Mouse (Mus musculus) embryonic facial prominence, embryonic 10.5 days (tissue): Measurements from ENCODE around the gene Tmem91. TPM values are rescaled to one million over a fixed set of nuclear protein-coding genes. Genes with fewer than 3 reads are reported as not detected.

Experiments
- DNase-seq: peaks from one replicate; pipeline ENCODE4 v3.0.0-alpha.2; 2017; ENCODE audit warnings: low spot score
- H3K27ac ChIP-seq: fragments of 300-500 bp; sonication (generic); replicated peaks from 2 replicates; pipeline ENCODE4 v1.5.1; 2016; ENCODE audit warnings: mild to moderate bottlenecking
- H3K27me3 ChIP-seq: fragments of 300-500 bp; sonication (generic); replicated peaks from 2 replicates; pipeline ENCODE4 v1.6.1; 2016; ENCODE audit warnings: low read depth, mild to moderate bottlenecking; ENCODE audit not compliant: poor library complexity, severe bottlenecking
- H3K36me3 ChIP-seq: fragments of 300-500 bp; sonication (generic); replicated peaks from 2 replicates; pipeline ENCODE4 v1.6.1; 2016; ENCODE audit warnings: mild to moderate bottlenecking, moderate library complexity
- H3K4me1 ChIP-seq: fragments of 300-500 bp; sonication (generic); 2 replicates; pipeline ENCODE4 v1.6.1; 2016
- H3K4me3 ChIP-seq: fragments of 300-500 bp; sonication (generic); 2 replicates; pipeline ENCODE4 v1.5.1; 2016; ENCODE audit warnings: mild to moderate bottlenecking, moderate library complexity
- H3K9me3 ChIP-seq: fragments of 300-500 bp; sonication (generic); 2 replicates; pipeline ENCODE4 v1.6.1; 2016; ENCODE audit warnings: mild to moderate bottlenecking
- WGBS: fragments of 180-500 bp; shearing (Covaris S2); methylation state at CpG from one replicate; pipeline ENCODE4 v1.1.7; 2016; 5-methylcytosine and 5-hydroxymethylcytosine counted together
- polyA plus RNA-seq: library from polyadenylated mRNA; unstranded; fragments of >200 nt; fragmentation: Nextera tagmentation; extraction: Ambion mirVana; gene quantifications from 2 replicates; pipeline ENCODE4 v1.2.1, GENCODE M21; 2016

Tmem91 gene
- polyA plus RNA-seq, 1 experiment from 2014 or later, result 3.6 TPM

DNA sequence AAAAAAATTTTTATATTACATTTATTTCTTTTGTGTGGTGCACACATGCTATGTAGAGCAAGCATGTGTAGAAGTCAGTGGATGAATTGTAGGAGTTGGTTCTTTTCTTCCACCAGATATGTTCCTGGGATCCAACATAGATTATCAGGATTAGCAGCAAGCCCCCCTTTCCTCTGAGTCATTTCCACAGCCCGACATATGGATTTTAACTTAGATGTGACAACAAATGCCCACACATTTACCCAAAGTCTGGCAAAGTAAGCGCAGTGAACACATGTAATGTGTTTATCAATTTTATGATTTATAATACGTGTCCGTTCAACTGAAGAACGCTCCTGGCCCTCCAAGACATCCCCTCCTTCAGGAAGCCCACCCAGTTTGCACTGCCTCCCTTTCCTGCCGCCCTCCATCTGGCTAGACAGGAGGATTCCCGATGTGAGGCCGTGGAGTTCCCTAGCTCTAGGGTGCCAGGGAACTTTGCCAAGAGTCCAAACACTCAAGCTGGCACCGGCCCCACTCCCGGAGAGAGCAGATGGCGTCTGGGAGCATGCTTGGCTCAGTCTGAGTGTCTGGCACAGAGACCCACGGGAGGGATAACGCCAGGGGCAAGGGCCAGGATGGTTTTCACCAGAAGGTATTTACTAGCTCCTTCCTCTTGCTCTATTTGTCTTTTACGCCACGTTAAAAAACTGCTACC, 1.3 kb upstream of the Tmem91 start:
- 82% methylated on average over 15 of the region's 15 CpGs for WGBS
- H3K4me1 ChIP-seq, result peaks cover 18% of the 10 kb centered on the region
- H3K36me3 ChIP-seq, result no peaks in the 10 kb centered on the region
- DNase-seq, result no peak
- no peak overlapping the region for H3K27ac ChIP-seq
- no peak overlapping the region for H3K4me3 ChIP-seq
- H3K9me3 ChIP-seq, result peaks cover 2% of the 10 kb centered on the region; the same call in 1 of the 2 replicates
- peaks cover 61% of the 10 kb centered on the region for H3K27me3 ChIP-seq

DNA sequence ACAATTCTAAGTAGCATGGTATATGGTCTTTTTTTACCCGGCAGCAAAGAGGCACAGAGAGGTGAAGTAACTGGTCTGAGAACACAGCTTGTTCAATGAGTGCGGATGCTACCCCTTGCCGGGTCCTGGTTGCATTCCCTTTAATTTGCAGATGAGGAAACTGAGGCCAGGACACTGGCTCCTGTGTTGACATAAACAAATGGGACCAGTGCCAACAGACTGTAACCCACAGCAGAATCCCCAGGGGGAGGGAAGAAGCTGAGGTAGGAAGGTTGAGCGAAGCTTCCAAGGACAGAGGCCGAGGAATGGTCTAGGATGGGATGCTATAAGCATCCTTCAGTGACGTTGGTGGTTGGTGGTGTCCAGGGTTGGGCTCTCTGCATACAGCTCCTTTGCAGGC, 439 bp upstream of the Tmem91 start:
- peaks cover 2% of the 10 kb centered on the region; the same call in 1 of the 2 replicates for H3K9me3 ChIP-seq
- 43% methylated on average over 6 of the region's 6 CpGs for WGBS
- H3K36me3 ChIP-seq, result no peaks in the 10 kb centered on the region
- no peak overlapping the region for H3K27ac ChIP-seq
- DNase-seq, result no peak
- H3K4me3 ChIP-seq, result peak overlapping the region; percentile 52
- H3K27me3 ChIP-seq, result peaks cover 61% of the 10 kb centered on the region
- peaks cover 14% of the 10 kb centered on the region for H3K4me1 ChIP-seq

DNA sequence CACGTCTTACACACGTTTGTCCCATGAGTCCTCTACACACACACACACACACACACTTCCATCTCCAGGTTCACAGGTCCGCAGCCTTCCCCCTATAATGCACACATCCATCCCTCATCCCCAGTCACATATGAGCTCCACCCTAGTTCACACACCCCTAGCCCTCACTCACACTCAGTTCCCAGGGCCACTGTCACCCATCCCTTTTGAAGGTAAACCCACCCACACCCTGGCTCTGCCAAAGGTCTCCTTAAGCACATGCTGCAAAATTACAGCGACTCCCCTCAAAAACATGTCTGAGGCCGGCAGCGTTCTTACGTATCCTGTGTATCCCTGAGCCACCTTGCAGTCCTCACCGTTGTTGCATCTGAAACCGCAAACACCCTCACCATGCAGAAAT, 669 bp downstream of the Tmem91 start:
- peaks cover 4% of the 10 kb centered on the region for H3K36me3 ChIP-seq
- H3K27me3 ChIP-seq, result peaks cover 56% of the 10 kb centered on the region
- DNase-seq, result no peak
- H3K27ac ChIP-seq, result no peak overlapping the region
- WGBS, result 31% methylated on average over 9 of the region's 9 CpGs
- peaks cover 8% of the 10 kb centered on the region for H3K4me1 ChIP-seq
- H3K4me3 ChIP-seq, result peak overlapping the region; percentile 52; the same call in 1 of the 2 replicates
- H3K9me3 ChIP-seq, result peaks cover 2% of the 10 kb centered on the region; the same call in 1 of the 2 replicates

DNA sequence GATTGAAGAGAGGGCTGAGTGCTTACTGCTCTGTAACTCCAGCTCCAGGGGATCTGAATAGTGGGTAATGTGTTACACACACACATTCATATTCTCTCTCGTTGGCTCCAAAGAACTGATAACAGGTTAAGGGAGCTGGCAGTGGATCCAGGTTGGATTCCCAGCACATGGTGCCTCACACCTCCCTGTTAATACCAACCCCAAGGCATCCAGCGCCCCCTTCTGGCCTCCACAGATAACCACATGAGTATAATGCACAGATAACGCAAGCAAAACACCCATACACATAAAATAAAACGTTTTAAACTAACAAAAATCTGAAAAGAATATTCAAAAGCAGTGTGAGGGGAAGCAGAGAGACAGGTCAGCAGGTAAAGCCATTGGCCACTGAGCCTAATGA, 2.5 kb downstream of the Tmem91 start:
- Histone ChIP-seq H3K9me3 (peaks cover 2% of the 10 kb centered on the region; the same call in 1 of the 2 replicates), H3K4me1 (peaks cover 8% of the 10 kb centered on the region), H3K27ac (no peak overlapping the region), H3K4me3 (no peak overlapping the region), H3K36me3 (peaks cover 23% of the 10 kb centered on the region), H3K27me3 (peaks cover 42% of the 10 kb centered on the region)
- WGBS, result 54% methylated on average over 4 of the region's 4 CpGs
- DNase-seq, result no peak

DNA sequence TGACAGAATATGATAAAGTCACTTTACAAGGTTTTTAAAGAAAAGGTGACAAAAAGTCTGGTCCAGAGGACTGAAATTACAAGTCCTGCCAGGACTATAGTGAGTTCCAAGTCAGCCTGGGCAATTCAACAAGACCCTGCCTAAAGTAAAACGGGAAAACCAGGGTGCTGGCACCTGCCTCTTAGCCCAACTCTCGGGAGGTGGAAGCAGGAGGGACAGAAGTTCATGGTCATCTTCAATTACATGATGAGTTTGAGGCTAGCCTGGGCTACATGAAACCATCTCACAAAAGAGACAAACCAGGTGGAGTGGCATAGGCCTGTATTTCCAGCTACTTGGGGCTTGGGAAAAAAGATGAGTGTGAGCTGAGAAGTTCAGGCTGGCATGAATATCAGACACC, 3.3 kb downstream of the Tmem91 start:
- Histone ChIP-seq H3K4me3 (no peak overlapping the region), H3K9me3 (peaks cover 2% of the 10 kb centered on the region; the same call in 1 of the 2 replicates), H3K27me3 (peaks cover 38% of the 10 kb centered on the region), H3K36me3 (peaks cover 31% of the 10 kb centered on the region), H3K4me1 (peaks cover 8% of the 10 kb centered on the region), H3K27ac (no peak overlapping the region)
- no peak for DNase-seq
- 82% methylated on average over 2 of the region's 2 CpGs for WGBS

DNA sequence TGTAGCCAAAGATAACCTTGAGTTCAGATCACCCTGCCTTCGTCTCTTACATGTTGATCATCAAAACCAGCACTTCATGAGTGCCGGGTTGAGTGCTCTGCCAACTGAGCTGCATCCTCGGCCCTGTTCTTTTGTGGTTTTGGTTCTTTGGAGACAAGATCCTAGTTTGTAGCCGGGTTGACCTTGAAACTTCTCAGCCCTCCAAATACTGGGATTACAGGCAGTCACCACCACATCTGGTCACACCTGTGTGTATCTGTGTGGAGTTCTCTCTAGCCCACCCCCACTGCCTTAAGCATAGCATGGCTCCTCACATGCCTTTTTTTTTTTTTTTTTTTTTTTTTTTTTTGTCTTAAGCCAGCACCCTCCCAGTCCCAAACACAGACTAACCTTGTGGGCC, 4.9 kb downstream of the Tmem91 start:
- Histone ChIP-seq H3K36me3 (peaks cover 46% of the 10 kb centered on the region), H3K27ac (no peak overlapping the region), H3K9me3 (peaks cover 2% of the 10 kb centered on the region; the same call in 1 of the 2 replicates), H3K4me3 (no peak overlapping the region), H3K4me1 (peaks cover 8% of the 10 kb centered on the region), H3K27me3 (peaks cover 23% of the 10 kb centered on the region)
- WGBS, result 93% methylated on average over 4 of the region's 4 CpGs
- DNase-seq, result no peak

DNA sequence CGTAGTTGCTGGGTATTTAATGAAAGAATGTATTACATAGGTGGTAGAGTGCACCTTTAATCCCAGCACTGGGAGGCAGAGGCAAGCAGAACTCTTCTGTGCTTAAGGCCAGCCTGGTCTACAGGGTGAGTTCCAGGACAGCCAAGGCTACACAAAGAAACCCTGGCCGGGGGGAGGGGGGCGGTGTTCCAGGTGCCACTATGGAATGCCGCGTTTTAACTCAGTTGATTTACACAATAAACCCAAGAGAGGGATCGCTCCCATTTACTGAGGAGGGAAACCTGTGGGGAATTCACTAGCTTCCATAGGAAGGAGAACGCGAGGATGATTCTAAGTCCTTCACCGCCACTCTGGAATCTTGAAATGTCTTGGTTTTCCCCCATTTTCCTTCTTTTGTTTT, 5.3 kb downstream of the Tmem91 start:
- peaks cover 3% of the 10 kb centered on the region for H3K4me1 ChIP-seq
- no peak overlapping the region for H3K27ac ChIP-seq
- no peak overlapping the region for H3K4me3 ChIP-seq
- peaks cover 51% of the 10 kb centered on the region for H3K36me3 ChIP-seq
- H3K9me3 ChIP-seq, result peaks cover 2% of the 10 kb centered on the region; the same call in 1 of the 2 replicates
- 80% methylated on average over 9 of the region's 9 CpGs for WGBS
- peaks cover 18% of the 10 kb centered on the region for H3K27me3 ChIP-seq
- DNase-seq, result no peak

DNA sequence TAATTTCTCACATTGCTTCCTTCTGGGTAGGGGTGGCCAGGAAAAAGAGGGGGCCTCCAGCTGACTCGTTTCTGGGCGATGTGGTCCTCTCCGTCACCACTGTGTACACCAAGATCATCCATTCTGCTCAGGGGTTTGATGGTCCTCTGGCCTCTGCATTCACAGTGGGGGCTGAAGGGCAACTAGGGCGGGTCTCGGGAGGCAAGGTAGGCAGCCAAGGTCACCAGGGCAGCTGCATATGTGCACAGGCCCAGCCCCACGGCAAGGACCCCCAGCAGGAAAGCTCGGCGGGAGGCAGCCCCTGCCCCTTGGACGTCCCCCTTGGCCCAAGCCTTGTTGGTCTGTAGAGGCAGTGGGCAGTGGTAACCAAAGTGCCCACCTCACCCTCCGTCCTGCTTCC, 5.8 kb downstream of the Tmem91 start:
- WGBS, result 86% methylated on average over 10 of the region's 10 CpGs
- H3K27ac ChIP-seq, result no peak overlapping the region
- peaks cover 2% of the 10 kb centered on the region; the same call in 1 of the 2 replicates for H3K9me3 ChIP-seq
- H3K4me3 ChIP-seq, result no peak overlapping the region
- peaks cover 56% of the 10 kb centered on the region for H3K36me3 ChIP-seq
- H3K4me1 ChIP-seq, result no peaks in the 10 kb centered on the region
- no peak for DNase-seq
- peaks cover 13% of the 10 kb centered on the region for H3K27me3 ChIP-seq

DNA sequence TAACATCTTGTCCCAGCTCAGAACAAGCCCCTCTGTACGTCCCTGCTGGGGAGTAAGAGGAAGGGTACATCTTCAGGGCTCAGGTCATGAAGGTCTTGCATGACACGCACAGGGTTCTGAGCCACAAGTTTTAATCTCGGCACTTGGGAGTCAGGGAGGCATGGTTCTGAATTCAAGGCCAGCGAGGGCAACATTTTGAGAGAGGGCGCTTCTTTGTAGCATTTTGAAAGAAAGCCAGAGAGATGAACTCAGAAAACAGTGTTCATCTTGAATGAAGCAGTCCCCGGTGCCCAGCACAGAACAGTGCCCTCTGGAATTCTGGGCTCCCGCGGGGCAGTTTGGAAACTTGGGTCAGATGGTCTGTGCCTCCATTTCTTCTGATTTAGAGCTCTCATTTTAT, 8.6 kb downstream of the Tmem91 start:
- H3K4me1 ChIP-seq, result no peaks in the 10 kb centered on the region
- no peak overlapping the region for H3K27ac ChIP-seq
- no peak overlapping the region for H3K4me3 ChIP-seq
- no peak for DNase-seq
- H3K27me3 ChIP-seq, result no peaks in the 10 kb centered on the region
- H3K9me3 ChIP-seq, result no peaks in the 10 kb centered on the region
- whole genome bisulfite sequencing, result 94% methylated on average over 8 of the region's 8 CpGs
- H3K36me3 ChIP-seq, result peaks cover 81% of the 10 kb centered on the region

DNA sequence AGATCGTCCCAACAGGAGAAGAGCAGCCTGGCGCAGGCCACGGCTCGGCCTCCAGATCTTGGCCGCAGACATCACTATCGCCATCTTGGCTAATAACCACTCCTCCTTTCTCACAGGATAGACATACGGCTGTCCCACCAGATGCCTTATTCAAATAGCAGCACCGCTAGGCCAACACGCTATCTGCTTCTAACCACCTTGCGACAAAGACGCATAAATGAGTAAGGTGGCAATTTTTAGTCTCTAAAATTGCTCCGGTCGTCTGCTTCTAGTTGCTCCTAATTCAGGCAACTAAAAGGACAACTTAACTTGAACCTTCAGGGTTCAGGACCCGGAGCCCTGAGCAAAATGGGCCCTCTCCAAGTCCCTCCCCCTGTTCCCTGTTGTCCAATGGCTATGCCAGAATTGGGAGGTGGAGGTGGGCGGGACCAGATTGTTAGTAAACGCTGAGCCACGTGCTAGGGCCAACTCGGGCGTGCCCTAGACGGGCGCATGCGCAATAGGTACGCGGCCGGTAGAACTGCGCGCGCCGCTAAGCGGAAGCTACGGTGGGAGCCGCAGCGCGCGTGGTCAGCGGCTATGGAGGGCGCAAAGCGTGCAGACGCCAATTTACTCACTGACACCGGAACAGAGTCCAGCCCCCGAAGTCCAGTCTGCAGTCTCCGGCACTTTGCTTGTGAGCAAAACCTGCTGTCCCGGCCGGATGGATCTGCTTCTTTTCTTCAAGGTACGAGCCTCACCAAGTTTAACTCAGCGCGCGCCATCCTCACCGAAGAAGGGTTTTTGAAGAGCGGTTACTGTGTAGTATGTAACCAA, 16.1 kb downstream of the Tmem91 start, which contains the start of the genes Bckdha and Exosc5:
Bckdha (minus strand) TSS at position 325 of the 816 bp plus-strand sequence.
Exosc5 (plus strand) TSS at position 508 of the 816 bp plus-strand sequence.
- peak within 1 kb of the TSS; percentile 77 for H3K4me3 ChIP-seq
- peaks cover 27% of the 10 kb centered on the region for H3K36me3 ChIP-seq
- peak within 1 kb of the TSS; percentile 93 for H3K27ac ChIP-seq
- peak; percentile 99 for DNase-seq
- H3K27me3 ChIP-seq, result no peaks in the 10 kb centered on the region
- WGBS, result under 1% methylated on average over 50 of the region's 50 CpGs
- no peaks in the 10 kb centered on the region for H3K9me3 ChIP-seq
- H3K4me1 ChIP-seq, result peaks cover 24% of the 10 kb centered on the region

DNA sequence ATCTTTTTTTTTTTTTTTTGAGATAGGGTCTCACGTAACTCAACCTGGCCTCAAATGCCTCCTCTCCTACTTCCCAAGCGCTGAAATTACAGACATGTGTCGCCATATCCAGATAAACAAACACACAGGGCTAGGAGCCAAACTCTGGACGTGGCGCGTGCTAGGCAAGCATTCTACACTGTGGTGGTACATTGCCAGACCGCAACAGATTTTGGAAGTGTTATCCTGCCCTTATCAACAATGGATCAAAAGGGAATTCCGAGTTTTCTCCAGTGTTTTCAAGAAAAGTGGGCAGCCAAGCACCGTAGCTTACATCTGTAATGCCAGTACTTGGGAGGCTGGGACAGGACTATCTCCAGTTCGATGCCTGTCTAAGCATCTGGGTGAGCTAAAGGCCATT, 17.2 kb downstream of the Tmem91 start:
- H3K9me3 ChIP-seq, result no peaks in the 10 kb centered on the region
- H3K4me1 ChIP-seq, result peaks cover 24% of the 10 kb centered on the region
- no peak for DNase-seq
- WGBS, result 44% methylated on average over 10 of the region's 10 CpGs
- 0 out of 2 replicates have a peak overlapping the region, but pooled peaks have one; percentile 93 for H3K27ac ChIP-seq
- no peaks in the 10 kb centered on the region for H3K27me3 ChIP-seq
- peak overlapping the region; percentile 77 for H3K4me3 ChIP-seq
- peaks cover 16% of the 10 kb centered on the region for H3K36me3 ChIP-seq

DNA sequence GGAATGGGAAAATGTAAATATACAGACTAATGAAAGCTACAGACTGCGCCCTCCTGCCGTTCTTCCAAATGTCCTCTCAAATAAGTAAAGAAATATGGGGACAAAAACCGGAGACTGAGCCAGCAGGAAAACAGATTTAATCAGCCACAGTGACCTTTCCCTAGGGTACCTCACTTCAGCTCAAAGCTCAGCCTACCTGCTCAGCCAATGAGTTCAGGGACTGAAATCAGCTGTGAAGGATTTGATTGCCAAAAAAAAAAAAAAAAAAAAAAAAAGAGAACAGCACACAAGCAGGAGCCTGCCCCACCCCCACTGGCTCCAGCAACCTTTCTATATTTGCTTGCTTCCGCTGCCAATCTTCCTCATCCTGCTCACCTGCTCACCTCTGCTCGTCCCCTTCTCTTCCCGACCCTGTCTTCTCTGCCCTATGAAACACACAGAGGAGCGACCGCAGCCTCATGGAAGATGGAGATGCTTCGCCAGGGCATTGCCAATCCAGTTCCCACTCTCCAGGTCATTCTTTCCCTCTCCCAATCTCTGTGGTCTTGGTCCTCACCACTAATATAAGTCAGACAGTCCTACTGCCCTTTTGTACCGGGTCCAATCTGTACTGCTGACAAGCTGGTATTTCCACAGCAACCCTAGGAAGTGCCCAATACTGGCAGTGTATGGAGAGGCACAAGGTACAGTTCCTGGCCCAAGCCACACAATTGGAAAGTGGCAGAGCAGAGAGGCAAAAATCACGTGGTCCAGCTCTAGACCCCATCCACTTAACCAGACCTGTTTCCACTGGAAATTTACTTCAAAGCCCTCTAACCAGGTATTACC, 19.2 kb downstream of the Tmem91 start:
- Histone ChIP-seq H3K4me3 (no peak overlapping the region), H3K9me3 (no peaks in the 10 kb centered on the region), H3K27me3 (no peaks in the 10 kb centered on the region), H3K27ac (no peak overlapping the region), H3K36me3 (no peaks in the 10 kb centered on the region; the same call in 1 of the 2 replicates), H3K4me1 (peaks cover 24% of the 10 kb centered on the region)
- no peak for DNase-seq
- 79% methylated on average over 11 of the region's 11 CpGs for WGBS
